Mouse (Mus musculus) urinary bladder, postnatal 36 days (tissue): ENCODE results near the gene D11Wsu47e.

Source experiments
- DNase-seq, 2 experiments: peaks; one replicate each; pipeline ENCODE4 v3.0.0; 2022; ENCODE audit warnings: low spot score in 2 of 2, mixed read lengths in 1 of 2

Gene D11Wsu47e

DNA sequence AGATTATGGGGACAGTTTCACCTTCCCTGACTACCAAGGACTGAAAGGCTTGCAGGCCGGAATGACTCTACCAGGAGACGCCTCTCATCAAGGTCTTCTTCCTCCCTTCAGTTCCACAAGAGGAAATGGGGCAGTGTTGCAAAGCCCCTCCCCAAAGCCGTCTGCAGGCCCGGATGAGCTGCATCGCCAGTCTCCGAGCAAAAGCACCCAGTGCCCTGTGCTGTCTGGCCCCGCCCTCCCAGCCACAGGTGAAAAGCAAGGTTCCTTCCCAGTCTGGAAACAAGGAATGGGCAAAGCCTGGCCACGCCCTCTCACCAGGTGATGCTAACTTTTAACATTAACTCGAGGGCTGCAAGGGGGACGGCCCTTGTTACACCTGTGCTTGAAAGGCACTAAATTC is 17.6 kb upstream of the D11Wsu47e start:
- DNase-seq, result no peak

DNA sequence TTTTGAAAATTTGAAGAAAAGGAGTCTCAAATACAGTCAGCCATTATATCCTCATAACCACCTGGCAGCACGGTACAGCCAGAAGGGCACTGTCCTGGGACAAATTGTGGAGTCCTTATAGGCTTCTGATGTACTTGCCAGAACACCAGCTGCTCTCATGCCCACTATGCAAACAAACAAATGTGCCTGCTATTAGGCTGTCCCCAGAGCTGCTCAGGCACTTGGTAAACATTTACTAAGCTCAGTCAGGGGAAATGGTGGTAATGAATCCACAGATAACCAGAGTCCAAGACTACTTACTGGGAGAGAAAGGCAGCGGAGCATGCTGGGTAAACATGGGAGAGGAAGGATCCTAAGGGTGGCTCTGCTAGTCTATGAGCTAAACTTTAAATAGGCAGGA is 17.1 kb upstream of the D11Wsu47e start:
- no peak for DNase-seq

DNA sequence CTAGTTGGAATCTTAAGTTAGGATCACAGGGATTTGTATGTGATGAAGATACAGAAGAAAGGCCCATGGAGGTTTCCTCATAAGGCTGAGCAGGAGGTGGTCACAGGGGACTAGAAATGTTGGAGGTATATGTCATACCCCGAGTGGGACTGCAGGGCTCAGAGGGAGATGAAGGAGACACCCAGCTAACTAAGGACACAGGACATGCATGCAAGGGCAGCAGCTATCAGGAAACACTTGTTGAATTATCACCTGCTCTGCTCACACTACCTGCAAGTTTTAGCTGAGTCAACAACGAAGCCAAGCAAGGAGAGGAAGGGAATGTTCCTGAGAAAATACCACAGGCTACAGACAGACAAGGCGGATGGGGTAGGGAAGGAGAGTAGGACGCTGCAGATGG is 16.5 kb upstream of the D11Wsu47e start:
- no peak for DNase-seq

DNA sequence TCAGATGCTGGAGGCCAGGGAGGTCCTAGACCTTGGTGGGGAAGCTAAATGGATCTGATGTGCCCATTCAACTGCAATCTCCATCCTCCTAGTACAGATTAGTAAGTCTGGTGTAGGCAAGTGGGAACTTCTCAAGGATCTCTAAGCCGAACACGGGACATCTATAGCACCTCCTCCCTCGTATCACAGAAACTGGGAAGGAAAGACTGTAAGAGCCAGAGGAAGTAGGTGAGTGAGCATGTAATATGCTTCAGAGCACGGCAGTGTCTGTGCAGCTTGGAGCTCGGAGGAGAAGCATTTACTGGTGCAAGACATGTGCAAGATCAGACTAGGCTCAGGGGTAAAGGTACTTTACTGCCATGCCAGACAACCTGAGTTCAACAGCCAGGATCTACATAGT is 15.4 kb upstream of the D11Wsu47e start:
- DNase-seq, result no peak

DNA sequence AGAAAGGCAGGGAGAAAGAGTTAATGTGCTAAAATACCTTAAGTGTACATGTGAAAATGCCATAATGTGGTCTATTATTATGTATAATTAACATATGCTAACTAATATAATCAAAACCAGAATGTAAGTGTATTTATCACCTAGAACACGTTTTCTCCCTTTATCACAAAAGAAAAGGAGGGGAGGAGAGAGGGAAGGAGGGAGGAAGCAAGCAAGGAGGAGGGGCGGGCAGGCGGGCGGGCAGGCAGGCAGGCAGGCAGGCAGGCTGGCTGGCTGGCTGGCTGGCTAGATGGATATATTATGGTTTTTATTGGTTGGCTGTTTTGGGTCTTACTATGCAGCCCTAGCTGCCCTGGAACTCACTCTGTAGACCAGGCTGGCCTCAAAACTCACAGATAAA is 14.5 kb upstream of the D11Wsu47e start:
- no peak for DNase-seq

DNA sequence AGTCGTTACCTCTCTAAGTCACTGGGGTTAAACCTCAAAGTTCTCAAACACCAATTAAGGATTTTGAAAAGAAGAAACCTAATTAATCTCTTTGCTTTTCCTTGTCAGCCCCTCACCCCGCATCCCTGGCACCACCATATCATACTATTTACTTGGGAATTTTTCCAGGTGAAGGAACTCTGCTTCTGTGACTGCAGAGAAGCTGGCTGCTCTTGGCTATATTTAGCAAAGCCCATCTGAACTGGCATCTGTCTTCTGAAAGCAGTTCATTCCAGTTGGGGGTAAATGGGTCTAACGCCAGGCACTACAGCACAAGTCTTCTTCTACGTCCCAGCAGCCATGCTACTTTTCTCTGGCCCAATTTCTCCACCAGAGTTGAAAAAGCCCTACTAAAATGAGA is 10.6 kb upstream of the D11Wsu47e start:
- no peak for DNase-seq

DNA sequence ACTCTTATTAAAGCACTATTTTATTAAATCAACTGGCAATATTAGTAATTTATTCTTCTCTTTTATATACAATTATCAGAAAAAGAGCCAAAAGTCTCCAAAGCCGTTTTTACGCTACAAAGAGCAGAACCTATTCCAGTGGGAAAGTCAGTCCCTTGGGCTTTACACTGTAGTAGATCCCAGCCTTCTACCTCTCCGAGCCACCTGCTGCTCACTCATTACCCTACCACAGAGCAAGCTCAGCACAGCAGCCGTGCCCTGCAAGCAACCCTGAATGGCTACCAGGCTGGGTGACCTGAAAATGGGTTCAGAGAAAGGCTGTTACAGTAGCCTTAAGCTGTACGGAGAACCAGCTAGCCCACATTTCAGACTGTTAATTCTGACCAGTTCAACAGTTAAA is 9.6 kb upstream of the D11Wsu47e start:
- DNase-seq, result no peak

DNA sequence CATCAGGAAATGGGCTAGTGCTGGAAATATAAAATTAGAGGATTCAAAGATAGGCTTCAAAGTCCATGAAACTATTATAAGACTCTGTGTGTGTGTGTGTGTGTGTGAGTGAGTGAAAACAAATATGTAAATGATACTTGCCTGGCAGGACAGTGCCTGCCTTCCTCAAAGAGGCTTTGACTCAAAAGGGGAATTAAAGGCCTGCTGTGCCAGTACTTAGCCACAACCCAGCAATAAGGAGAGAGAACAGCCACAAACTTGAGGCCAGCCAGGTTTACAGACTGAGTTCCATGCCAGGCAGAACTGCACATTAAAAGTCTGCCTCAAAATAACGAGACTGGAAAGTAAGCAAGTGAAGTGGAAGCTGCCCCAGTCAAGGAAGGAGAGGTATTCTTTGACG is 7.4 kb upstream of the D11Wsu47e start:
- no peak for DNase-seq

DNA sequence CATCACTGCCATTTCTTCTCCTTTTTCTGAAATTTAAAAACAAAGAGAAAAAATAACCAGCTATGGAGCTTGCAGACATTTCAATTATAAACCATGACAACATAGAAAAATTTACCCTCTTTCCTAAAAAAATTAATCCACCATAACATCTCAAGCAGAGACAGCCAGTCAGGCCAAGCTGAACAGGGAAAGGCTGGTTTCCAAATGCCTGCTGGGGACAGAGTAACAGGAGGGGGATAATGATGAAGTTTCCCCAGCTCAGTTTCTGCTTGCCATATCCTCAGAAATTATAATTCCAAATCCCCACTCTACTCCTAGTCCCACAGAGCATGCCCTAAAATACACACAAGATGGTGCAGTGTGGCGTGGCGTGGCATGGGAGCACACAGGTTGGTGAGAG is 6.8 kb upstream of the D11Wsu47e start:
- no peak for DNase-seq

DNA sequence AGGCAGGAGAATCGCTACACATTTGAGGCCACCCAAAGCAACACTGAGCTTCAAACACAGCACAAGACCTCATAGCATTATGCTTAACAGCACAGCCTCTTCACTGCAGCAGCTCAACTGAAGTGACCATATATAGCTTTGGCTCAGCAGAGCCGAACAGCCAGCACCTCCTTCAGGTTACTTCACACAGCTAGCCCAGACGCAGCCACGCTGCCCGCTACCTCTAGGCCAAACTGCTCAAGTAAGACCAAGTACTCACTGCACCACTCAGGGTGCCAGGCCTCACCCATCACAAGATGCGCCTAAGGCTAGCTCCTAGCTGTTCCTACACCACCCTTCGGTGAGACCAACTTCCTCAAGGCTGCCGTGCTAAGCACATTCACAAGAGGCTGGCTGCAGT is 5.8 kb upstream of the D11Wsu47e start:
- no peak for DNase-seq

DNA sequence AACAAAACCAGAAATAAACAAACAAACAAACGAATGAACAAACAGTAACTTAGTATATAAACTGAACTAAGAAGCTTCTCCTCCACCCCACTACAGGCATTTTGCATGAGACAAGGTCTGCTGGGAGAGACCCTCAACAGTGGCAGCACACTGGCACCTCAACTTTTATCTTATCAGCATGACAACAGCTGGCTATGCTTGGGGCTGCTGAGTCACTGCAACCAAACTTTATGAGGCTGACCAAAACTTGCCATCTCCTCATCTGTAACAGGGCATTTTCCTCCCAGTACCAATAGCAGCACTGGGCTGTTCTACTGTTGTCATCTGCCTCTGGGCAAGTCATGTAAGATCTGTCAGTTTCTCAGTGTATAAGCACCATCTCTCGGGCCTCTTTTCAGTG is 3.3 kb upstream of the D11Wsu47e start:
- DNase-seq, result no peak

DNA sequence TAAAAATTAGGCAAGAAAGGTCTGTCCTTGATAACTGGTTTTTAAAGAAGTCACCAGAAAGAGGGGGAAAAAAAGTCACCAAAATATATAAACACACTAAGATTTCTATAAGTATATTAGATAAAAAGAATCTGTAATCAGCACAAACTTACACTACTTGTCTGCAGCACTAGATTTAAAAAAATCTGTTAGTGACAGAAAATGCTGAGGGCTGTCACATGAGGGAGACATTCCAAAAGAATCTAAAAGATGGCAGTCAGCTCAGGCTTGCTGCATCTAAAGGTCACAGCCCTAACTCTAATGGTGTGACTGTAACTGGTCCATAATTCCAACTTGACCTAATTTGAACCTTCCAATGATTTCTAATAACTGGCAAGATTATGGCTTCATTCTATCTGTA is 2.2 kb upstream of the D11Wsu47e start:
- no peak for DNase-seq

DNA sequence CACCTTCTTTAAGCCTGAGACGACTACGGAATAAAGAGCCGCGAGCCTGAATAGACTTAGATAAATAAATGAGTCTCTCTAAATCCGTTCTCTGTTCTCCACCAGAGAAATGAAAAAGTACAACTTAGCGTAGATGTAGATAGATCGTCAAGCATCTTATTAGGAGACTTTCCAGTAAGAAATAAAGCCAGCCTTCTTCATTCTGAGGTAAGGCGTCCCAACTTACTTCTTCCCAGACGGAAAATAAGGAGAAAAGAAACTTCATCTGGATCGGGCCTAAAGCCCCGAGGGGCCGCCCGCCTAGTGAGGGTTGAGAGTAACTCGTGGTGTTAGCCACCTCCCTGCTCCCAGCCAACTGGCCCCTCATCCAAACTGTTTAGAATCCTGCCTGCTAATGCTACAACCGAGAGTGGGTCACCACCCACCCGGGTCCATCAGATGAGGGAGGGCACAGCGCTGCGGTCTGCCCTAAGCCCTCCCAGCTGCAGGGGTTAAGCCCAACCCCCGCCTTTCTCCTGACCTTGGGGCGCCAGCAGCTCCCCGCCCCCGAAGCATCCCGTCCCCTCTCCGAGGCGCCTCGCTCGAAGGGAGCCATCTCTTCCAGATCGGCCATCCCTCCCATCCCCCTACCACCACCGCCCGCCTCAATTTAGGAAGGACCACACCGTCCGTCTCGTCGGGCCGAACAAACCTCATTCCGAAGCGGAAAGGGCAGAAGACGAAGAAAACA is 1.1 kb upstream of the D11Wsu47e start:
- peak; percentile 18 to 22 for DNase-seq

DNA sequence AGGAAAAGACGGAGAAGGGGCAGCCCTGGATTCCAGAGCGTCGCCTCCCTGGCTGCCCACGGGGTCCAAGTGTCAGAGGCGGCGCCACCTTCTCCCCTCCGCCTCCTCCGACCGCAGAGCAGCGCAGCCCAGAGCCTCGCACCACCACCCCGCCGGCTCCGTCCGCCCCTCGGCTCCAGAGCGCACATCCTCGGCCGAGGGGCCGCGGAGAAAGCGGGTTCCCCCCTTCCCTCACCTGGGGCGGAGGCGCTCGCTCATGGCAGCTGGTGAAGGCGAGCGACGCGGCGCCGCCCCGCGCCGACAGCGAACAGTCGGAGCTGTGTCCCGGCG is 620 bp upstream of the D11Wsu47e start:
- no peak for DNase-seq

DNA sequence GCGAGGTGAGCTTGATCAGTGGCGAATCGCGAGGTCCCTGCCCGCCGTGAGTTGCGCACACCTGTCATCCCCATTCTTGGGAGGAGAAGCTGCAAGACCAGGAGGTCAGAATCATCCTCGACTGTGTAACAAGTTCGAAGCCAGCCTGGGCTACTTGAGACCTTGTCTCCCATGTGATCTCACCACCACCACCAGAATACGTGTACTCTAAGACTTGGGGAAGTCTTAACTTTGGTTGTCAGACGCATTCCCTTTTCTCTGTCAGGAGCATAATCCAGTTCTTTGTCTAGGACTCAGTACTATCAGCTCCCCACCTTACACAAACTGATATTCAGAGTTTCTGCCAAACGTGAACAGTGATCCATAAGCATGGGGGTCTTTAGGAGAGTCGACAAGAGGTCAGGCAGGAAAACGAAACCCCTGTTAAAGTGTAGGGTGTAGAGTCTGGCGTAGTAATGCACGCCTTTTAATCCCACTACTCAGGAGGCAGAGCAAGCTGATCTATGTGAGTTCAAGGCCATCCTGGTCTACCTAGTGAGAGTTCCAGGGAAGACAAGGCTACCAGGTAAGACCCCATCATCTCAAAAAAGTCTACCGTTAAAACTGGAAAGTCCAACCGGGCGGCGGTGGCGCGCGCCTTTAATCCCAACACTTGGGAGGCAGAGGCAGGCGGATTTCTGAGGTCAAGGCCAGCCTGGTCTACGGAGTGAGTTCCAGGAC is 655 bp downstream of the D11Wsu47e start:
- DNase-seq, result no peak

DNA sequence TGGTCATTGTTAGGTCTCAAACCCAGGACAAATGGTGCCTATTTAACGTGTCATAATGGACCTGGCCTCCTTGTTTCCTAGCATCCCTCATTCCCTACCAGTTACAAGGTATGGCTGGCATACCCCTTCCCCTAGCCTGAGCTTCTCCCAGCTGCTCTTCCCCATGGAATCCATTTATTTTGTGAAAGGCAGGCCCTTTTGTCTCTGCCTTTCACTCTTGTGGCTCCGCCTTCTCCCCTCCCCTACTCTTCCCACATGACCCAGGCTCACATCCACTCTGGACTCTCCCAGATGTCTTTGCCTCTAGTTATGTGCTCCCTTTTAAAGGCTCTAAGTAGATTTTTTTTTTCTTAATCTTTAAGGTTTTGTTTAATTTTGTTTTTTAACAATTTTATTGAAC is 2.8 kb downstream of the D11Wsu47e start:
- no peak for DNase-seq

DNA sequence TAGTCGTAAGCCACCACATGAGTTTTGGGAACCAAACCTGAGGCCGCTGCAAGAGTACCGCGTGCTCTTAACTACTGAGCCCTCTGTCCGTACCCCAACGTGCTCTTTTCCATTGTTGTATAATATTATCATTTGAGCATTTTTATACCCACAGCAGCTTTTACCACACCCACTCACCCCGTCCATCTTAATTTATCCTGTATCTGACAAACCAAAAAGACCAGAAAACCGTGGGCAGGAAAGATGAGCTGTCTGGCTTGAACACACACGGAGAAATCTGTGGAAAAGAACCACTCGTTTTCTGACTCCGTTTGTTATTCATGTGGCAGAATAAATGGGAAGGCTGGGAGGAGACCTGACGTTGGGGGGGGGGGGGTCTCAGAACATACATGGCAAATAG is 6.3 kb downstream of the D11Wsu47e start:
- DNase-seq, result no peak

DNA sequence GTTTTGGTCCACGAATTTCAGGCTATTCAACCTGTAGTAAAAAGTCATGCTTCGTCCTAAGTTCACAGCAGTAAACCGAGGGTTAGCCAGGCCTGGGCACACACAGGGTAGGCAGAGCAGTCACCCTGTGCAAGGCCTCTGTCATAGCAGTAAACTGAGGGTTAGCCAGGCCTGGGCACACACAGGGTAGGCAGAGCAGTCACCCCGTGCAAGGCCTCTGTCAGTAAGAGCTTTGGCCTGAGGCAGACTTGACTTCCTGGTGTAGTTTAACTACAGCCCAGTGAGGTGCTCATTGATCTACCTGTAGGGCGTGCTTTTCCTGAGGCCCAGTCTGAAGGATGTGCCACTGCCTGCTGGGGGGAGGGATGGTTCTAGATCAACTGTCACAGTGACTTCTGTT is 7.1 kb downstream of the D11Wsu47e start:
- DNase-seq, result no peak

DNA sequence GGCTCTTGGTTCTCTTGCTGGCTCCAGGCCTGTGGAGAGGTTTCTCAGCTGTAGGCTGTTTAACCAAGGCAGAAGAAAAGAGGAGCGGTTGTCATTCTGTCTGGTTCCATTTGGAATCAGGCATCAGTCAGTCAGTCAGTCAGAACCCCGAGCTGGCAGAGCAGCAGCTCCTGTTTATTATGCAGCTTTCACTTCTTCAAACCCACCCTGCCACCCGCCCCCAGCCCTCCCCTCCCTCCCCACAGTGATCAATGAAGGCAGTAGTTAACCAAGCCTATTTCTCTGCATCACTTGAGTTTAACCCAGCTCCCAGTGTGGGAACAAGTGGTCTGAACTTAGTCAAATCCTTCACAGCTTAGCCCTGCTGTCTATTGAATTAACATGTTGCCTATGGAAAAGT is 7.6 kb downstream of the D11Wsu47e start:
- DNase-seq, result no peak

DNA sequence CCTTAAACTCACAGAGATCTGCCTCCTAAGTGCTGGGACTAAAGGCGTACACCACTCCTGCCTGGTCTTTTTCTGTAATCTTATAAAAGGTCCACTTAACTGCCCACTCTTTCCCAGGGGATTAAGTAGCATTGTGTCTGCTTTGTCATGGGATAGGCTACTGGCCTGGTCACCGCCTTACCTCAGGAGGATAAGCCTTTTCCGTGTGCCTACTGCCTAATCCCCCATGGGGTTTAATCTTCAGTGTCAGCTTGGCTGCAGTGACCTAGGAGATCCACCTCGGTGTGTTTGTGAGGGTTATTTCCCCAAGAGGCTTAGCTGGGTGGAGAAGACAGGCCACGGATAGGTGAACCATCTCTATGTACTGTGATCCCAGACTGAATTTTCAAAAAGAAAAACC is 13.4 kb downstream of the D11Wsu47e start:
- DNase-seq, result no peak

DNA sequence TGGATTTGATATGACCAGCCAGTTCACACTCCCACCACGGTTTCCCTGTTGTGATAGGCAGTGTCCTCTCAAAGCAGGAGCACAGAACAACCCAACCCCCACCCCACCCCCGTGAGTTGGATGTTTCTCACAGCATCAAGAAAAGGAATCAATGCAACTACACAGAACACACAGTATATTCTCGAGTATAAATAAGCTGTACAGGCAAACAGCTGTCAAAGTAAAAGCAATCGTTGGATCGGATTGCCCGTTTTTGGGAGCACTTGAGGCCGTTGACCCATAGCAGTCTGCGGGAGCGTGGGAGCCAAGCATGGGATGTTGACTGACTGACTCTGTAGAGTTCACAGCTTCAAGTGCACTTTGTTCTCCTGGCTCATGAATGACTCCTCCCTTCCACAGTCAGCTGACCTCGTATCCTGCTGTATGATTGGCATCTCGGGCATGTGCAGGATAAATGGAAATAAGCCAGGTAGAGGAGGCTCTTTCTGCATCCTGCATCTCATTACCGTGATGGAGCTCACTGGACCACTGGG is 13.9 kb downstream of the D11Wsu47e start:
- DNase-seq, result no peak

DNA sequence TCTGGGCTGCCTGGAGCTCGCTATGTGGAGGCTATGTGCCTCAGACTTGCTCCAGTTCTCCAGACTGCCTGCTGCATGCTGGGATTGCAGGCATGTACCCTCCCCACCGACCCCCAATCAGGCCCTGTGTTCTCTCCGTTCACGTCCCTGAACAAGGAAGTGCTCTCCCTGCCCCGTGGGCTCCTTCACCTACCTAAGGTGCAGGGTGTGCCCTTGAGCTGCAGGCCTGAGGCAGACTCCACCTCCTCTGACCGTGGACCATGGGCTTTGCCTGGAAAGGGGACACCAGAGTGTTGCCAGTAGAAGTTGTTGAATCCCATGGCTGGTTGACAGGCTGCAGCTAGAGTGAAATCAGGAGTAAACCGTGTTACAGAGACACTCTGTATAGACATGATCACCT is 15.4 kb downstream of the D11Wsu47e start:
- no peak for DNase-seq

DNA sequence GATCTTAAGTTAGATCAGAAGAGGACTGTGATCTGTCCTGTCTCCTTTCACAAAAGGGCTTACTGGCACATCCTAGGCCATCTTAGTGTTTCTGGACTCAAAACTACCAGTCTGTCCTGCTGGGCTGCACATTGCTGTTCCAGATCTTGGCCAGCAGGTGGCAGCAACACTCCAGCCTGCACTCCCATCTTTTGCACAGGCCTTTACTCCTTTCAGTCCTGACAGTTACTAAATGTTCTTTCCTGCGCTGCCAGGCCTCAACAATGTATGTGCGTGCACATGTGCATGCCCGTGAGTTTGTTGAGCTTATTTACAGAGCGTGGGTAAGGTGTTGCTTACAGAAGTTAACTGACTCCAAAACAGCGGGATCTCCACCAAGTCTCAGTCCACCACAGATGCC is 19.5 kb downstream of the D11Wsu47e start:
- DNase-seq, result peak; percentile 69 to 81
